Mouse (Mus musculus): ENCODE measurements at regions not wholly inside any gene's neighbourhood (a gene's known extent, or its start where the extent isn't known, plus 50 kb on each side); places are given as distances from the start of the nearest gene placed in this dataset.

DNA sequence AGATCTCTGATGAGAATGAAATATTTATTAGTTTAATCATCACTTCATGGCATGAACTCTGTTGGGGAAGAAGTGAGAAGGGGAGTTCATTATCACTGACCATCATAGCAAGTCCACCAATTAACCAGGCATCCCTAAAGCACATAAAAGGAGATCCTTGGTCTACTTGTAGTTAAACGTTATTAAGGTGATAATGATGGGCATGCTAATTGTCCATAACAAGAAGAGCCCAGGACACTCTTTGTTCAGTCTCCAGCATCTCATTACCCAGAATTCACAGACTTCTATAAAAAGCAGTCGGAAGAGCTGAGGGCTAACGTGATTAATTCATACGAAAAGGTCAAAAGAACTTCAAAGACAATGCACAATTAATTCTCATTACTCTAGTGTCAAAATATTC lies 272.2 kb downstream of the Cenpc1 start:
- H3K36me3 ChIP-seq (ENCODE audit: control insufficient read depth, insufficient read depth, low read length, poor library complexity, severe bottlenecking), result no peaks in the 10 kb centered on the region
- H3K27ac ChIP-seq (ENCODE audit: insufficient read depth, low read depth, low read length, poor library complexity, severe bottlenecking), result no peak overlapping the region
- no peaks in the 10 kb centered on the region for H3K9me3 ChIP-seq (ENCODE audit: control insufficient read depth, insufficient read depth, low read depth, low read length)
- no peak for DNase-seq (ENCODE audit: low read depth, low spot score)
- no peak overlapping the region for H3K9ac ChIP-seq (ENCODE audit: insufficient read depth, low read depth, low read length, poor library complexity, severe bottlenecking)
- H3K4me3 ChIP-seq (ENCODE audit: insufficient read depth in 1 of 2, low read depth in 1 of 2, low read length in 2 of 2, poor library complexity in 1 of 2, severe bottlenecking in 1 of 2), result no peak overlapping the region
- H3K4me1 ChIP-seq (ENCODE audit: control insufficient read depth in 2 of 2, insufficient read depth in 2 of 2, low read length in 2 of 2, poor library complexity in 1 of 2), result no peaks in the 10 kb centered on the region
- TF ChIP-seq ZC3H11A (IDR thresholded peaks at IDR 0.05; ENCODE audit: borderline replicate concordance, low read depth, low read length) (no peak), MAFK (IDR thresholded peaks at IDR 0.05; ENCODE audit: insufficient read depth, low read depth, low read length) (no peak), CHD2 (IDR thresholded peaks at IDR 0.05; ENCODE audit: low read depth, low read length) (no peak), HCFC1 (IDR thresholded peaks at IDR 0.05; ENCODE audit: borderline replicate concordance, insufficient read depth, low read length) (no peak), ZNF384 (IDR thresholded peaks at IDR 0.05; ENCODE audit: low read depth, low read length) (no peak)
- in situ Hi-C loops (cut with MboI; ENCODE audit: low sequenced_read_pairs in 2 of 2, unreplicated experiment in 2 of 2), result no loop called here

DNA sequence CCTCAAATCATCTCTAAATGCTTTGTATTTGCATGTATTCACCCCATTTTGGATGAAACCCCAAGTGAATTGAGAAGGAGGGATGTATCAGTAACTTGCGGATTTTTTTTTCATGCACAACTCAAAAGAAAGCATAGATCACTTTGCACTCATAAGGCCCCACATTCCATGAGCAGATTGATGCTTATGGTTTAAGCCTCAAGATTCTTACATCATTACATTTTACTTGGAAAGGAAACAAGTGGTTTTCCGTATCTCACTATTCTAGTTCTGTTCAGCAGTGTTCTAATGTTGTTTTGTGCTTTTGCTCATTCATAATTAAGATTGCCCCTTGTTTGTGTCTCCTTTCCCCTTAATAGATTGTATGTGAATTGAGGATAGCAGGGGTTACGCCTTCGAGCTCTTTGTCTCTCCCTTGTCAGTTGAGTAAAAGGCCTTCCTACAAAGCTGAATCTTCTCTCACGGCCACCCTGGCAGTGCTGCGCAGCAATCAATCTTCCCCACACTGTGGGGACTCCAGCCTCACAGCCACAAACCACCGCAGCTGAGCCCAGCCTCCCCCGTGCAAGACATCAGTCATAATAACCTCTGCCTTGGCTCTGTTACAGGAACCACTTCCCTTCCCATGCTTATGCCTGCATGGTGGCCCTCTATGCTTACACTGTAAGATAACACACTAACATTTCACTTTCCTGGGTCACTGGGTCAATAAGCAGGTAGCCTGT lies 284.5 kb downstream of the Cenpc1 start:
- Histone ChIP-seq H3K27ac (ENCODE audit: insufficient read depth, low read depth, low read length, poor library complexity, severe bottlenecking) (no peak overlapping the region), H3K9me3 (ENCODE audit: control insufficient read depth, insufficient read depth, low read depth, low read length) (no peaks in the 10 kb centered on the region), H3K36me3 (ENCODE audit: control insufficient read depth, insufficient read depth, low read length, poor library complexity, severe bottlenecking) (no peaks in the 10 kb centered on the region), H3K4me1 (ENCODE audit: control insufficient read depth in 2 of 2, insufficient read depth in 2 of 2, low read length in 2 of 2, poor library complexity in 1 of 2) (no peaks in the 10 kb centered on the region), H3K4me3 (ENCODE audit: insufficient read depth in 1 of 2, low read depth in 1 of 2, low read length in 2 of 2, poor library complexity in 1 of 2, severe bottlenecking in 1 of 2) (no peak overlapping the region), H3K9ac (ENCODE audit: insufficient read depth, low read depth, low read length, poor library complexity, severe bottlenecking) (no peak overlapping the region)
- in situ Hi-C loops (cut with MboI; ENCODE audit: low sequenced_read_pairs in 2 of 2, unreplicated experiment in 2 of 2), result no loop called here
- TF ChIP-seq ZC3H11A (IDR thresholded peaks at IDR 0.05; ENCODE audit: borderline replicate concordance, low read depth, low read length), result no peak
- no peak for TF ChIP-seq CHD2 (IDR thresholded peaks at IDR 0.05; ENCODE audit: low read depth, low read length)
- no peak for TF ChIP-seq ZNF384 (IDR thresholded peaks at IDR 0.05; ENCODE audit: low read depth, low read length)
- no peak for TF ChIP-seq MAFK (IDR thresholded peaks at IDR 0.05; ENCODE audit: insufficient read depth, low read depth, low read length)
- DNase-seq (ENCODE audit: low read depth, low spot score), result no peak

- in situ Hi-C loops (cut with MboI; ENCODE audit: low sequenced_read_pairs in 2 of 2, unreplicated experiment in 2 of 2), result no loop called here
- H3K9ac ChIP-seq (ENCODE audit: insufficient read depth, low read depth, low read length, poor library complexity, severe bottlenecking), result no peak overlapping the region
These were observed 285.4 kb downstream of the Cenpc1 start for GRCm38 (mm10) chr5:85780017-85780416.

GRCm38 (mm10) chr5:85779205-85779604 lies 286.2 kb downstream of the Cenpc1 start:
- Histone ChIP-seq H3K36me3 (ENCODE audit: control insufficient read depth, insufficient read depth, low read length, poor library complexity, severe bottlenecking) (no peaks in the 10 kb centered on the region), H3K9me3 (ENCODE audit: control insufficient read depth, insufficient read depth, low read depth, low read length) (no peaks in the 10 kb centered on the region), H3K9ac (ENCODE audit: insufficient read depth, low read depth, low read length, poor library complexity, severe bottlenecking) (no peak overlapping the region), H3K4me1 (ENCODE audit: control insufficient read depth in 2 of 2, insufficient read depth in 2 of 2, low read length in 2 of 2, poor library complexity in 1 of 2) (no peaks in the 10 kb centered on the region), H3K4me3 (ENCODE audit: insufficient read depth in 1 of 2, low read depth in 1 of 2, low read length in 2 of 2, poor library complexity in 1 of 2, severe bottlenecking in 1 of 2) (no peak overlapping the region), H3K27ac (ENCODE audit: insufficient read depth, low read depth, low read length, poor library complexity, severe bottlenecking) (no peak overlapping the region)
- in situ Hi-C loops (cut with MboI; ENCODE audit: low sequenced_read_pairs in 2 of 2, unreplicated experiment in 2 of 2), result no loop called here
- DNase-seq (ENCODE audit: low read depth, low spot score), result no peak
- no peak for TF ChIP-seq MAFK (IDR thresholded peaks at IDR 0.05; ENCODE audit: insufficient read depth, low read depth, low read length)
- no peak for TF ChIP-seq CHD2 (IDR thresholded peaks at IDR 0.05; ENCODE audit: low read depth, low read length)
- no peak for TF ChIP-seq ZNF384 (IDR thresholded peaks at IDR 0.05; ENCODE audit: low read depth, low read length)
- TF ChIP-seq ZC3H11A (IDR thresholded peaks at IDR 0.05; ENCODE audit: borderline replicate concordance, low read depth, low read length), result no peak
- no peak for TF ChIP-seq HCFC1 (IDR thresholded peaks at IDR 0.05; ENCODE audit: borderline replicate concordance, insufficient read depth, low read length)

More at GRCm38 (mm10) chr5:85780017-85780416, 285.4 kb downstream of the Cenpc1 start:
- H3K36me3 ChIP-seq (ENCODE audit: control insufficient read depth, insufficient read depth, low read length, poor library complexity, severe bottlenecking), result no peaks in the 10 kb centered on the region
- H3K9me3 ChIP-seq (ENCODE audit: control insufficient read depth, insufficient read depth, low read depth, low read length), result no peaks in the 10 kb centered on the region
- no peaks in the 10 kb centered on the region for H3K4me1 ChIP-seq (ENCODE audit: control insufficient read depth in 2 of 2, insufficient read depth in 2 of 2, low read length in 2 of 2, poor library complexity in 1 of 2)
- no peak for DNase-seq (ENCODE audit: low read depth, low spot score)
- TF ChIP-seq CHD2 (IDR thresholded peaks at IDR 0.05; ENCODE audit: low read depth, low read length) (no peak), ZC3H11A (IDR thresholded peaks at IDR 0.05; ENCODE audit: borderline replicate concordance, low read depth, low read length) (no peak), ZNF384 (IDR thresholded peaks at IDR 0.05; ENCODE audit: low read depth, low read length) (no peak), MAFK (IDR thresholded peaks at IDR 0.05; ENCODE audit: insufficient read depth, low read depth, low read length) (no peak), HCFC1 (IDR thresholded peaks at IDR 0.05; ENCODE audit: borderline replicate concordance, insufficient read depth, low read length) (no peak)
- H3K27ac ChIP-seq (ENCODE audit: insufficient read depth, low read depth, low read length, poor library complexity, severe bottlenecking), result no peak overlapping the region
- H3K4me3 ChIP-seq (ENCODE audit: insufficient read depth in 1 of 2, low read depth in 1 of 2, low read length in 2 of 2, poor library complexity in 1 of 2, severe bottlenecking in 1 of 2), result no peak overlapping the region
